Mouse (Mus musculus) spleen, adult 2 months (tissue): ENCODE results near the gene Gucy1b1.

Experiments
- CTCF ChIP-seq: fragments of 200-500 bp; IDR thresholded peaks from 2 replicates; pipeline ENCODE4 v1.5.1; 2011; ENCODE audit warnings: mild to moderate bottlenecking, inconsistent platforms; ENCODE audit not compliant: insufficient read depth, insufficient read length, insufficient replicate concordance; ENCODE audit errors: extremely low read depth
- POLR2A ChIP-seq: fragments of 200-500 bp; IDR thresholded peaks from 2 replicates; pipeline ENCODE4 v1.6.1; 2011; ENCODE audit warnings: low read depth, low read length, inconsistent platforms

DNA sequence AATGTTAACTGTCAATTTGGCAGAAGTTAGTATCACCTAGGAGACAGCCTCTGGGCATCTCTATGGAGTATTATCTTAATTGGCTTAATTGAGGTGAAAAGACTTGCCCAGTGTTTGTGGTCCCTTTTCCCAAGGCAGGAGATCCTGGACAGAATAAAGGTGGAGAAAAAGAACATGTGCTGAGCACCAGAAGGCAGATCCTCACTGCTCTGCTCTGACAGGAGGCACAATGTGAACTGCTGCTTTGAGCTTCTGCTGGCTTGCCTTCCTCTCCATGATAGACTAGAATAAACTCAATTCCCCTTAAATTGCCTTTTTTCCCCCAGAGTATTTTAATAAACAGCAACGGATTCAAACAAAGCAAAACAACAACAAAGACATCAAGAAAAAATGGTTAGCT is 89.4 kb downstream of the Gucy1b1 start:
- TF ChIP-seq CTCF (no peak), POLR2A (no peak)
